Mouse (Mus musculus) adrenal gland, adult 2 months (tissue): Measurements from ENCODE around the gene Cda. TPM values are rescaled to one million over a fixed set of nuclear protein-coding genes. Genes with fewer than 3 reads are reported as not detected.
"Not testable (repeated sequence)": the region's sequence is repeated elsewhere in the genome, so short reads cannot be mapped to it uniquely, and the experiment has no call there.

Source experiments
- DNase-seq: peaks from one replicate; pipeline ENCODE4 v3.0.0; 2021
- polyA plus RNA-seq: library from polyadenylated mRNA; depleted of rRNA; stranded (reverse); fragments of >200 nt; gene quantifications from 2 replicates; pipeline ENCODE4 v1.2.3, GENCODE M21; 2012
- total RNA-seq, 2 experiments: library from RNA; stranded (reverse); gene quantifications; 2 replicates each; pipeline ENCODE4 v1.2.3; 2021

The Cda gene
- total and polyA plus RNA-seq, 3 experiments: 11.2 to 26.4 (median 15.5) TPM

DNA sequence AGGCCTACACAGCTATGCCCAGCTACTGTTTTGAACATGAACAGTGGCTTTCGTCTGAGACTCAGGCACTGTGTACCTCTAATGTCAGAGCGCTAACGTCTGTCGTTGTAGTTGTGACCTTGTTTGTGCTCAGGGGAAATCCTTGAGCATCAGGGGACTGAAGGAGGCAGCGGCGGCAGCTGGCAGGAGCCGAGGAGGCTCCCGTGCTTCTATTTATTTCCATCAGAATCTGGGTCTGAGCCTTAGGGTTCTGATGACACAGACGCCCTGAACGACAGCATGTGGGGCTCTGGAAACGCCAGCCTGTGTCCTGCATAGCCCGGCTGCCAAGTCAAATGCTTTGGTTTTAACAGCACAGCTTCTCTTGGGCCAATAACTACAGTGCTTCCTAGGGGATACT lies 32.8 kb downstream of the Cda start:
- no peak for DNase-seq

- no peak for DNase-seq
These were observed 34.7 kb downstream of the Cda start for GRCm38 (mm10) chr4:138333135-138333534.

DNA sequence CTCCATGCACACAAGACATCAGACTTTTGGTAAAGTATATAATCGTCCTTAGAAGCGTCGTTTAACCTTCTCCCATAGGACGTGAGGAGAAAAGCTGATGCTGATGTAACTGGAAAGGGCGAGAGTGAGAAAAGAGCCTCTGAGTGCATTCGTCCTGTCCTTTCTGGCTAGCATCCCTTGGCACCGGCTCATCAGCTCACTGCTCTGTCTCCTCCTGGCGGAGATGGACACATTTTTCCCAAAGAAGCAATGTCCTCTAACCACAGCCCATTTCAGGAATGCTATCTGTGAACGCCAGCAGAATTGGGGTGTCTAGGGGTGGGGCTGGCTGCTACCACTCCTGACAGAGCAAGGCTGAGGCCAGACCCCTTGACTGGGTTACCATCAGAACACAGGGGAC lies 36.1 kb downstream of the Cda start:
- DNase-seq: no peak

DNA sequence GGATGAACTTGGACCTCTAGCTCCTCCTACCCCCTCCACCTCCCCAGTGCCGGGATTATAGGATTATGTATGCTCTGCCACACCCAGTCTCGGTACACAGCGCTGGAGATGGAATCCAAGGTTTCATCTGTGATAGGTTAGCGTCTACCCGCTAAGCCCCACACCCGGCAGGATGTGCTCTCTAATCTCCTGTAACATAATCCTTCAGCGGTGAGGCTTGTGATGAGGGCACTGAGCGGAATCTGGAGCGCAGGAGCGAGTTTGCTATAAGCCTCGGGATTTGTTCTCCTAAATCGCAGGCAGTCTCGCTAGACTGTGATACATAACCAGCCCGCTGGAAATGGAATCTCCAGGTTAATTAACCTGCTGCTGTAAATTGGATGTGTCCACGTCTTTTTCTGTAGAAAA lies 37.5 kb downstream of the Cda start:
- no peak for DNase-seq

GRCm38 (mm10) chr4:138327891-138328470 lies 39.8 kb downstream of the Cda start:
- no peak for DNase-seq

- DNase-seq: not testable (repeated sequence)
These were observed 40.6 kb downstream of the Cda start for GRCm38 (mm10) chr4:138327155-138327554.

GRCm38 (mm10) chr4:138326077-138326695 lies 41.6 kb downstream of the Cda start, which contains the start of gene Pink1:
TSS of gene Pink1 (minus strand) at chr4:138326307.
- peak; percentile 95 for DNase-seq

- DNase-seq: peak; percentile 99
These were observed 42.2 kb downstream of the Cda start for GRCm38 (mm10) chr4:138325466-138326076.

DNA sequence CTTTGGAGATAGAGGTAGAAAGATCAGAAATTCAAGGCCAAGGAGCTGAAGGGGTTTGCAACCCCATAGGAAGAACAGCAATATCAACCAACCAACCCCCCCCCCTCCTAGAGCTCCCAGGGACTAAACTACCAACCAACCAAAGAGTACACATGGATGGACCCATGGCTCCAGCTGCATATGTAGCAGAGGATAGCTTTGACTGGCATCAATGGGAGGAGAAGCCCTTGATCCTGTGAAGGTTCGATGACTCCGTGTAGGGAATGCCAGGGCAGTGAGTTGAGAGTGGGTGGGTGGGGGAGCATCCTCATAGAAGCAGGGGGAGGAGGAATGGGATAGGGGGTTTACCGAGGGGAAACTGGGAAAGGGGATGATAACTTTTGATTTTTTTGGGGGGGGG lies 43.3 kb downstream of the Cda start:
- DNase-seq: no peak

- DNase-seq: no peak
These were observed 44.0 kb downstream of the Cda start for GRCm38 (mm10) chr4:138323753-138324152.

- DNase-seq: no peak
These were observed 45.1 kb downstream of the Cda start for GRCm38 (mm10) chr4:138322692-138323091.

- DNase-seq: no peak
These were observed 46.3 kb downstream of the Cda start for GRCm38 (mm10) chr4:138321488-138321887.

GRCm38 (mm10) chr4:138320711-138321110 lies 47.1 kb downstream of the Cda start:
- DNase-seq: no peak

GRCm38 (mm10) chr4:138319508-138319907 lies 48.3 kb downstream of the Cda start:
- DNase-seq: peak; percentile 83

DNA sequence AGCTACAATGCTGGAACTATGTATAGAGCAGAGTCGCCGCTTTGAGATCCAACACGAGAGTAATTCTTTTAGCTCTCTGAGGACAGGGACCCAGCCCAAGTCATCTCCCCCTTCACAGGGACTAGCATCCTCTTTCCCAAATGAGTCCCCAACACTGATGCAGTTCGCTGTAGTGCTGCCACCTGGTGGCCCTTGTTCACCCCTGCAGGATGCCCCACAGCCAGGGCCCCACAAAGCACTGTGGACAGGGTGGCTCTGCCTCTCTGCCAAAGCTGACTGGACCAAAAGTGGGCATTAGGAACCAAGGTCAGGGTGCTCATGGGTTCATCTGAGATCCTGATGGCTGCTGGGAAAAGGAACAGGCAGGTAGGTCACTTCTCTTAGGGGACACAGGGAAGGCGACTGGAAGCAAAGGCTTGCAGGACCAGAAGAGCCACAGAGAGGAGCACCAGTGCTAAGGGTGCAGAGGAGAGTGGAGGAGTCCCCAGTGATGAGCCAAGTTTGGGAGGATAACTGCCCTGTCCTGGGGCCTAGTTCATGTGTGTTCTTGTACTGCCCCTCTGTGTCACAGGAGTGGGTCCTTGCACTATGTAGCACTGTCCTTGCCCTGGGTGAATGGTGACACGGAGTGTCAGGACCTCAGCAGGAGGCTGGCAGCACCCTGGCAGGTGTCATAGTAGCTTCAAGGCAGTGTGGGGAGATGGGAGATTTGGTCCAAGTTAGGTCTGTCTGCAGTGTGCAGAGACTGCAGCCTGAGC lies 49.1 kb downstream of the Cda start:
- peak; percentile 49 for DNase-seq

GRCm38 (mm10) chr4:138316369-138316768 lies 51.4 kb downstream of the Cda start:
- DNase-seq: no peak

- no peak for DNase-seq
These were observed 52.0 kb downstream of the Cda start for GRCm38 (mm10) chr4:138315781-138316180.

- DNase-seq: no peak
These were observed 54.0 kb downstream of the Cda start for GRCm38 (mm10) chr4:138313795-138314194.

DNA sequence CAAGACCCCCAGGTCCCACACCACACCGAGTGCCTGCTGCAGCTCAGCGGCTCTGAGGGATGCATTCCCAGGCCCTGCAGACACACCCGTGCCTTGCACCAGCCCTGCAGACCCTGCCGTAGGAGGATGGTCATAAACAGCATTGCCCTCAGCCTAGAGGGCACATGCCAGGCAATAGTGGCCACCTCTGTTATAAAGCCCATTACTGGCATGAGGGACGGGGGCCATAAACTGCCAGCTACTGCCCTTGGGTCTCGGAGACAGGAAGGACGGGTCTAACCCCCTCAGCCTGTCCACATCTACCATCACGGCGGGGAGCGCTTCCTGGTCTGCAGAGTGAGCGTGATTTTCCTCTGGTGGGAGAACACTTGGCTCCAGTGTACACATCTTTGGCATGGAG lies 54.8 kb downstream of the Cda start:
- no peak for DNase-seq

GRCm38 (mm10) chr4:138312105-138312504 lies 55.7 kb downstream of the Cda start:
- no peak for DNase-seq

GRCm38 (mm10) chr4:138311595-138311994 lies 56.2 kb downstream of the Cda start:
- DNase-seq: peak; percentile 49

DNA sequence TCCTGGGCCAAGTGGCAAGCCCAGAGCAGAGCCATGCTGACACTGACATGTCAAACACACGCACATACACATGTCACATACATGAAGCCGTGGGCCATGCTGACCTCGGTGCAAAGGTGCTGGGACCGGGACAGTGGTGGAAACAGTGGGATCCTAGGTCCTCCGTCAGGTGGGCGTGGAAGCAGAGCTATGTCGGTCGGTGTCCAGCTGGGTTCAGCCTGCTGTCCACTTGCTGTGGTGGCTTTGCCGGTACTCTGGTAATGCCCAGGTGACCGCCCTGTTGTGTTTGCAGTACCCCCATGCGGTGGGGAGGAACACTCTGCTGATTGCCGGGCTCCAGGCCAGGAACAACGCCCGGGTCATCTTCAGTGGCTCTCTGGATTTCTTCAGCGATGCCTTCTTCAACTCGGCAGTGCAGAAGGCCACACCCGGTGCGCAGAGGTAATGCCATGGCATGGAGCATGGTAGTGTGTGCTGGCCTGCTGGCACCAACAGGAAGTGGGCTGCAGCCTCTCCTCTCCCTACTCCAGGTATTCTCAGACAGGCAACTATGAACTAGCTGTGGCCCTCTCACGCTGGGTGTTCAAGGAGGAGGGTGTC lies 57.4 kb downstream of the Cda start:
- DNase-seq: no peak
